Mouse (Mus musculus): ENCODE results near the gene Ush1c.

DNA sequence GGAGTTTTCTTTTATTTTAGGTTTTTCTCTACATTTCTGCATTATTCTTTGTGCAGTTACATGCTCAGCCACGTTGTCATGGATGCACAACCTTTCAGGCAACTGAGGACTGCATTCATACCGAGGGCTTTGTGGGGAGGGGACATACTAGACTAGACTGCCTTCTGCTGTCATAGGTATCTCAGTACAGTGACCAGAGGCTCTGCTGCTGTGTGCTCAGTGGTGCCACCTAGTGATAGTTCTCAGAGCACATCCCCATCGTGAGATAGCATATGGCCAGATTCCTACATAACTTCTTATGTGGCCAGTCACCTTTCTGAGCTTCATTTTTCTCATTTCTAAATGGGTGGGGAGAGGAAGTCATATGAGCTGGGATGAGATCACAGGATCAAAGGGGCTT lies 56.7 kb downstream of the Ush1c start:
- TF ChIP-seq CTCF (IDR thresholded peaks at IDR 0.05; ENCODE audit: control insufficient read depth, insufficient read depth, insufficient replicate concordance, low read depth, low read length) (peak; percentile 77; the same call in 1 of the 2 replicates), POLR2A (IDR thresholded peaks at IDR 0.05; ENCODE audit: control insufficient read depth, low read depth, low read length) (no peak)

All from testis, adult 2 months (tissue).